Mouse (Mus musculus) embryo, embryonic 11 days (tissue): ENCODE results near the gene Hivep3.

Source experiments
- DNase-seq: peaks from one replicate; pipeline ENCODE4 v3.0.0-alpha.2; 2015

Hivep3 gene

GRCm38 (mm10) chr4:120063353-120064124 lies 330.0 kb downstream of the Hivep3 start:
- no peak for DNase-seq

DNA sequence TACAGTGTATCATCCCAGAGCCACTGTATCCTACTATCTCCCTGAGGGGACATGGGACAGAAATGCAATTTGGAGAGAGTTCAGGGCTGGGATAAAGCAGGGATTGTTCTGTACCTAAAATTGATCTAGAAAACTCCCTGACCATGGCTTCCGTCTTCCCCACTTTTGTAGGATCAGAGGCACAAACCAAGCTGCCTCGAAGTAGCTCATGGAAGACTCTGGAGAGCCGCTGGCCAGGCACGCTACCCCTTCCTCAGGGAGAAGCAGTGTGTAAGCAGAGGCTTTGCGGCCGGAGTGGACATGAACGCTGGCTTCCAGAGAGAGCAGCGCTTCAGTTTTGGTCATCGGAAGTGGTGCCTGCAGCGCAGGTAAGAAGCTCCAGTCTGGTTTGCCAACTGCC lies 331.1 kb downstream of the Hivep3 start, which contains the start of gene AL607142.1:
Gene AL607142.1 (plus strand): TSS at position 301 of the 400 bp plus-strand sequence.
- DNase-seq = no peak

- DNase-seq = peak; percentile 28
Observed at GRCm38 (mm10) chr4:120066841-120067591, 333.4 kb downstream of the Hivep3 start.

DNA sequence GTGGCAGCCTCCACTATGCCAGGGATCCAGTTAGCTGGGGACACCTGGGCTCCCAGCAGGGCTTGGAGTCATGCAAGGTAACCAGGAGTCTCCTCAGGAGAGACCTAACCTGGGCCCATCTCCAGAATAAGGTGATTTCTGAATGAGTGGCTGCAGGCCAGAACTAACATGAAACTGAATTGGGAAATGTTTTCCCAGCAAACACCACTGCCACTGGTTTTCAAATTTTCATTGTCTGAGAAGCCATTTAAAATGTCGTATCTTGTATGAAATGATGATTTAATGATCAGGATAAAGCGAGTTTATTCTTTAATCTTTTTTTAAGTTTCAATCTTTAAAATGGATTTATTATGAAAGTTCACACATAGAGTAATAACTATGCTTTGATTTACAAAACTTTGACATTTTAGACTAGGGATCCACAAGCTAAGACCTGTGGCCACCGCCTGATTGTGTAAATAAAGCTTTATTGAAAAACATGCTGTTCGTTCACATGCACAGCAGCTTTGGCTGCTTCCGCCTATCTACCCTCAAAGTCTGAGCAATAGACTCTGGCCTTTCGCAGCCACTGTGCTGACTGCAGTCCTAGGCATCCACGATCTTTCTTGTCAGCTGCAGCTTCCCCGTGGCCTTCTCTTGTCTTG lies 334.1 kb downstream of the Hivep3 start:
- DNase-seq = no peak

DNA sequence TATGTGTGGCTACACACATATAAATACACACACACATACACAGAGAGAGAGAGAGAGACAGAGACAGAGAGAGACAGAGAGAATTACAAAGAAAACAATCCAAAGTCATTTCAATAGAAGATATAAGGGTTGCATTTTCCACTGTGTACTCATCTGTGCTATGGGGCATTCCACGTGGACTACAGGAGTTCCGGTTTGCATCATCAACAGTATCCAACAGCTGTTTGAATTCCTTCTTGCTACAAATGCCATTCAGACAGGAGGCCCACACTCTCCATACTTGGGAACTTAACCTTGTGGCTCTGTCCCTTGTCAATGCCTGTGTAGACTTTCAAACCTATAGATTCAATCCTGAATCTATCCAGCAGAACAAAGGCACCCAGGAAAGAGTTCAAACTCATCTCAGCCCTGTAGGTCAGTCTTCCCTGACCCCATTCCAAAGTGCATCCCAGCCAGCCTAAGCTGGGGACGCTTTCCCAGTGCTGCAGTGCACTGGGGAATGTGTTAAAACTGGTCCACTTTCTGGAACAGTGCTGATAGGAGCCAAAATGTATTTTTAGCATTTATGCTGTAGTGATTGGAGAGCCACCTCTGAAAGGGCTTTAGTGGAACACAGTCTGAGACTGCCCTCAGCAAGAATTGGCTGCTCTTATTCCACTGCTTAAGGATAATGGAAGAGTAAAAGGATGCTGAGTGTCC lies 335.4 kb downstream of the Hivep3 start:
- DNase-seq = no peak

GRCm38 (mm10) chr4:120069582-120069980 lies 336.0 kb downstream of the Hivep3 start:
- DNase-seq = no peak

GRCm38 (mm10) chr4:120071411-120071810 lies 337.8 kb downstream of the Hivep3 start:
- DNase-seq = no peak

GRCm38 (mm10) chr4:120071842-120072507 lies 338.4 kb downstream of the Hivep3 start:
- no peak for DNase-seq

GRCm38 (mm10) chr4:120074061-120074460 lies 340.5 kb downstream of the Hivep3 start:
- no peak for DNase-seq

- no peak for DNase-seq
Observed at GRCm38 (mm10) chr4:120077322-120077721, 343.7 kb downstream of the Hivep3 start.

DNA sequence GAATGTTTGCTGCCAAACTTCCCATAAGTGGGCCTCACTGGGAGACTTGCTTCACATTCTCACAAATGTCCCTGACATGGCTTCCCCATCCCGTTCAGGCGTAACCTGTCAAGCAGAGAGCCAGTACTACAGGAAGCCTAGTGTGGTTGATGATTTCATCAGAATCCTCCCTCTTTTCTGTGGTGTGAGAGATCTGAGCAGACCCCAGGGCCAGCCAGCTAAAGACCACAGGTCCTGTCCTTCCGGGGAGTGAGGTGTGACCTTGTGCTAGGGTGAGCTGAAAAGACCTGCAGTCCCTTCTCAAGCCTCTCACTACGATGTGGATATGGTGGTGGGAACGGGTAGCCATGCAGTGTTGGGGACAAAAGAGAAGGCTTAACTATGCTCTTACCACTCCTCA lies 348.9 kb downstream of the Hivep3 start:
- no peak for DNase-seq

DNA sequence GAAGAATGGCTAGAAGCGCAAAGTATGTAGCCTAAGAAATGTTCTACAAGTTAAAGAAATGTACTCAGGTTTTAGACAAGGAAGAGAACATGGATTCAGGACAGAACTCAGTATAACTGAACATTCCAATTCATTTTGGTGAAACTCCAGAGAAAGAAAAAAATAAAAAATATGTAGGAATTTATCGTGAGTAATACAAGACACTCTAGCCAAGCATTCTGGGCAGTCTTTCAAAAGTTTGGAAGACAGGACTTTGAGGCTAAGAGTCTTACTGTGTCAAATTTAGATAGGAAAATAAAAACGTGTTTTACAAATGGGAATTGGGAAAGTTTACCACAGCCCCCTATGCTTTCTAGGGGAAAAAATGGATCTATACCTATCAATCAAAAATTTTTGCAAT lies 350.1 kb downstream of the Hivep3 start:
- no peak for DNase-seq

GRCm38 (mm10) chr4:120089536-120089935 lies 356.0 kb downstream of the Hivep3 start:
- no peak for DNase-seq

DNA sequence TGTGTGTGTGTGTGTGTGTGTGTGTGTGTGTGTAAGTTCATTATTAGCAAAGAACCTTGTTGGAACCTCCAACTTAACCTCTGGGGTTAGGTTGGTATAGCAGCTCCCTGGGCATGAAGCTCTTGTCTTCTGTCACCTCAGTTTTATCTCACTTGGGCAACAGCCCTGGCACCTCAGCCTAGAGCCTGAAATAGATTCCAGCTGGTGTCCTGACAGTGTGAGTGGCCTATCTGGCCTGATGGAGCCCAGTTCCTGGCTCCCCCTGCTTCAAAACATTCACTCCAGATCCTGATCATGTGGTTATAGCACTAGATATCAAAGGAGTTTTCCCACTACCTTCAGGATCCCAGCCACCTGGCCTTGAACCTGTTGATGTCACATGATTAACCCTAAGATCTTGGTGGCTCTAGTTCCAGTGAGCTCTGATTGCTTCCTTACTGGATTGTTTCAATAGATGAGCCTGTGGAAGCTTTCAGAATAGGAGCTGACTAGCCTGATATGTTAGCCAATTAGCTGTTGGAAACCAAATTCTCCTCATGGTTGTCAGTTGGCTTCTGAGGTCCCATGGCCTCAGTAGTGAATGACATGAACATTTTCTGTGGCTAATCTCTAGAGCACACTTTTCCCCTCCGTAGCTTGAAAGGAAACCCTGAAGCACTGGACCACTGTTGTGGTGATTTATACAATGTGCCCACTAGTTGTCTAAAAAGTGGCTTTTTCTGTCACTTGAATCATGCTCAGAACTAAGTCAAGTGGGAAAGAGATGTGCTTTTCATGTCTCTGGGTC lies 358.6 kb downstream of the Hivep3 start:
- no peak for DNase-seq

- DNase-seq = no peak
Observed at GRCm38 (mm10) chr4:120096935-120097334, 363.4 kb downstream of the Hivep3 start.

DNA sequence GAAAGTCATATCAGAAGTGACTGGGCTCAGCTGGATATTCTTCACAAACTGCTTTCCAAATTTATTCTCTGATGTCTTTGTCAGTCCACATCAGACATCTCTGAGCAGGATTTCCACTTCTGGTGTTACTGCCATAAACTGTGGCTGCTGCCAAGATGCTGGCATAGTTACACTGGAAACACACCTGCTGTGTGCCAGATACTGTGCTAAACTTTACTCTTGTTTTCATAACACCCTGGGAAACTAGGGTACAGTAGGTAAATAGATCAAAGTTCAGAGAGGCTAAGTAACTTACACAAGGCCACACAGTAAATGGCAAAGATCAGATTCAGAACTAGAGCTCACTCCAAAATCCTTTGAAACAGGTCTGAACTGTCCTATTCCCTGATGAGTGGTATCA lies 367.6 kb downstream of the Hivep3 start:
- no peak for DNase-seq

DNA sequence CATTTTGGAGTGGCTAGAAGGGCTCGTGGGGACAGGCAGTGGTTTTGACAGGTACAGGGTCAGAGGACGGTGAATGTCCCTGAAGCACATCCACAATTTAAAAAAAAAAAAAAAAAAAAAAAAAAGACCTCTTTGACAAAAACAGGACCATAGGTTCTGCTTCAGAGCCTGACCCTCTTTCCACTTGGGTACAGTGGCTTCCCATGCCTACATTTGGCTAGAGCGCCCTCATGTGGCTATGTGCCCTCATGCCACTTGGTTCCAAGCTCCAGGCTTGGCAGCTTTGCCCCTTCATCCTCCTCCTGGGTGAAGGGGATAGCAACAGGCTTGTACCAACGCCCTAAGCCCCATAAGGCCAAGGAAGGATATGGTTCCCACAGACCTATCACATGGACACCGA lies 371.0 kb downstream of the Hivep3 start:
- DNase-seq = peak; percentile 58

DNA sequence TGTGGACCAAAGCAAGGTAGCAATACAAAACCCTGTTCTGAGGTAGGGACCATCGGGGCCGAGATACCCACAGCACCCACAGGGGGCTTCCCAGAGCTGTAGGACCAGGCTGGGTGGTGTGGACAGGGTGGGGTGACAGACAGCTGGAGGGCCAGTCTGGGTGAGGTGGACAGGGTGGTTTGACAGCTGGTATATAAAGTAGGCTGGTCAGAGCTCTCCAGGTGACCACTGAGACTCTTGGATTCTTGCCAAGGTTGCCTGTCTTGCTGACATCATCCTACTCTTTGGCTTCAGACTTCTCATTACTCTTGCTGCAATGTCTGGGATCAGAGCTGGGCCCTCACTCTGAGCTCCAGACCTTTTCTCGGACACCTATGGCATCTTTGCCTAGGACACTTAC lies 372.8 kb downstream of the Hivep3 start:
- DNase-seq = no peak

- no peak for DNase-seq
Observed at GRCm38 (mm10) chr4:120107787-120108186, 374.2 kb downstream of the Hivep3 start.

- no peak for DNase-seq
Observed at GRCm38 (mm10) chr4:120115516-120115915, 381.9 kb downstream of the Hivep3 start.

GRCm38 (mm10) chr4:120116312-120116711 lies 382.7 kb downstream of the Hivep3 start:
- DNase-seq = no peak

DNA sequence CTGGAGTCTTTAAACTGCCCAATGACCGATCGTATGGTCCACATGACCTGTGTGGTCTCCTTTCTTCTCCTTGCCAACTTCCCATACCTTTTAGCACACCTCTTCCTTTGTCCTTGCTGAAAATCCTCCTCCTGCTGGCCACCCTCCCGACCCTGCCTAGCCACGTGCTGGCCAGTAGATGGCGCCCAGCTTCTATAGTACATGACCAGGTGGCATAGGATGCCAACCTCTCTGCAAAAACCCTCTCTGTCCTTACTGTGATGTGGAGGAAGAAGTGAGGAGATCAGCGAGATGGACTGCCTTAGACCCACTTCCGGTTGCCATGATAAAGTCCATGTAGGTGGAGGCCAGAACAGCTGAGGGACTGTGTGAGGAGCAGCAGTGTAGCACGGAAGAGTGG lies 386.7 kb downstream of the Hivep3 start:
- peak; percentile 60 for DNase-seq
